Mouse (Mus musculus) mature B cell (primary cell): ENCODE results near the gene Rmnd1.

ENCODE experiments used
- in situ Hi-C: fragments of 300-500 bp; cut with MboI; formaldehyde crosslinking; loops from 2 replicates; pipeline ENCODE4 v1.14.3; 2019

Rmnd1 gene

GRCm38 (mm10) chr10:4354371-4355260 lies 77.6 kb downstream of the Rmnd1 start:
- in situ Hi-C loops, result no loop called here
